Mouse (Mus musculus): ENCODE measurements around the gene Ramp2.

Ramp2 gene

GRCm38 (mm10) chr11:101235429-101235828, 10.4 kb upstream of the Ramp2 start:
- DNase-seq (ENCODE audit: low spot score), result no peak

- DNase-seq (ENCODE audit: low spot score), result no peak
These were observed 9.0 kb upstream of the Ramp2 start for GRCm38 (mm10) chr11:101236782-101237181.

- DNase-seq (ENCODE audit: low spot score), result no peak
These were observed 7.7 kb upstream of the Ramp2 start for GRCm38 (mm10) chr11:101238071-101238647.

- DNase-seq (ENCODE audit: low spot score), result no peak
These were observed 757 bp upstream of the Ramp2 start for GRCm38 (mm10) chr11:101245071-101245470.

- no peak for DNase-seq (ENCODE audit: low spot score)
These were observed 829 bp downstream of the Ramp2 start for GRCm38 (mm10) chr11:101246702-101247012.

- DNase-seq (ENCODE audit: low spot score), result no peak
These were observed 1.7 kb downstream of the Ramp2 start for GRCm38 (mm10) chr11:101247521-101248030.

GRCm38 (mm10) chr11:101248258-101248994, 2.6 kb downstream of the Ramp2 start:
- peak; percentile 54 for DNase-seq (ENCODE audit: low spot score)

GRCm38 (mm10) chr11:101251031-101251430, 5.2 kb downstream of the Ramp2 start:
- no peak for DNase-seq (ENCODE audit: low spot score)

- no peak for DNase-seq (ENCODE audit: low spot score)
These were observed 7.1 kb downstream of the Ramp2 start for GRCm38 (mm10) chr11:101252941-101253340.

- peak; percentile 68 for DNase-seq (ENCODE audit: low spot score)
These were observed 8.0 kb downstream of the Ramp2 start, which contains the start of gene Vps25 for GRCm38 (mm10) chr11:101253613-101254389. Gene Vps25, plus strand, starts transcription at chr11:101253707.

- DNase-seq (ENCODE audit: low spot score), result no peak
These were observed 10.3 kb downstream of the Ramp2 start for GRCm38 (mm10) chr11:101255826-101256775.

GRCm38 (mm10) chr11:101259261-101259712, 13.5 kb downstream of the Ramp2 start:
- DNase-seq (ENCODE audit: low spot score), result peak; percentile 62

GRCm38 (mm10) chr11:101259948-101260825, 14.4 kb downstream of the Ramp2 start, which contains the start of gene Wnk4:
Gene Wnk4, plus strand, starts transcription at chr11:101260567.
- no peak for DNase-seq (ENCODE audit: low spot score)

GRCm38 (mm10) chr11:101260826-101261380, 15.1 kb downstream of the Ramp2 start:
- DNase-seq (ENCODE audit: low spot score), result no peak

- no peak for DNase-seq (ENCODE audit: low spot score)
These were observed 16.6 kb downstream of the Ramp2 start for GRCm38 (mm10) chr11:101262272-101262967.

GRCm38 (mm10) chr11:101263138-101263988, 17.5 kb downstream of the Ramp2 start:
- no peak for DNase-seq (ENCODE audit: low spot score)

GRCm38 (mm10) chr11:101263989-101264280, 18.1 kb downstream of the Ramp2 start:
- no peak for DNase-seq (ENCODE audit: low spot score)

- DNase-seq (ENCODE audit: low spot score), result no peak
These were observed 19.2 kb downstream of the Ramp2 start for GRCm38 (mm10) chr11:101264954-101265471.

GRCm38 (mm10) chr11:101265906-101266305, 20.1 kb downstream of the Ramp2 start:
- no peak for DNase-seq (ENCODE audit: low spot score)

All from left cerebral cortex, adult 11 months (tissue).